Mouse (Mus musculus) bone marrow macrophage, adult 2 months (primary cell): ENCODE measurements at regions not wholly inside any gene's neighbourhood (a gene's known extent, or its start where the extent isn't known, plus 50 kb on each side); places are given as distances from the start of the nearest gene placed in this dataset.

ENCODE experiments used
- CTCF ChIP-seq: IDR thresholded peaks from 2 replicates; pipeline ENCODE4 v1.5.1; 2012; ENCODE audit warnings: low read depth, mild to moderate bottlenecking, low read length, moderate library complexity
- POLR2A ChIP-seq: IDR thresholded peaks from 2 replicates; pipeline ENCODE4 v1.6.1; 2012; ENCODE audit warnings: mild to moderate bottlenecking, low read depth, low read length, borderline replicate concordance

GRCm38 (mm10) chr15:57574080-57574618 lies 96.7 kb upstream of the Slc22a22 start:
- no peak for TF ChIP-seq CTCF
- no peak for TF ChIP-seq POLR2A
